Mouse (Mus musculus) heart, embryonic 15.5 days (tissue): ENCODE measurements around the gene Foxb2. TPM values are rescaled to one million over a fixed set of nuclear protein-coding genes. Genes with fewer than 3 reads are reported as not detected.
"Not testable (repeated sequence)": the region's sequence is repeated elsewhere in the genome, so short reads cannot be mapped to it uniquely, and the experiment has no call there.

Experiments used
- ATAC-seq: fragments of 200-750 bp; cut with Nextera tagmentation; replicated peaks from 2 replicates; pipeline ENCODE4 v1.8.0; 2017; ENCODE audit warnings: low read depth, moderate TSS enrichment; ENCODE audit not compliant: insufficient number of reproducible peaks, insufficient read depth, low FRiP score
- H3K27ac ChIP-seq: fragments of 300-500 bp; sonication (generic); 2 replicates; pipeline ENCODE4 v1.5.1; 2015; ENCODE audit warnings: mild to moderate bottlenecking, inconsistent platforms
- H3K27me3 ChIP-seq: fragments of 300-500 bp; sonication (generic); 2 replicates; pipeline ENCODE4 v1.6.1; 2015; ENCODE audit warnings: inconsistent platforms
- H3K36me3 ChIP-seq: fragments of 300-500 bp; sonication (generic); 2 replicates; pipeline ENCODE4 v1.6.1; 2015; ENCODE audit warnings: mild to moderate bottlenecking, inconsistent platforms
- H3K4me1 ChIP-seq: fragments of 300-500 bp; sonication (generic); replicated peaks from 2 replicates; pipeline ENCODE4 v1.6.1; 2015; ENCODE audit warnings: inconsistent platforms
- H3K4me2 ChIP-seq: fragments of 300-500 bp; sonication (generic); 2 replicates; pipeline ENCODE4 v1.6.1; 2015; ENCODE audit warnings: inconsistent platforms, mild to moderate bottlenecking, moderate library complexity
- H3K4me3 ChIP-seq: fragments of 300-500 bp; sonication (generic); 2 replicates; pipeline ENCODE4 v1.5.1; 2015; ENCODE audit warnings: mild to moderate bottlenecking, inconsistent platforms
- H3K9ac ChIP-seq: fragments of 300-500 bp; sonication (generic); 2 replicates; pipeline ENCODE4 v1.6.1; 2015; ENCODE audit warnings: mild to moderate bottlenecking, inconsistent platforms
- H3K9me3 ChIP-seq: fragments of 300-500 bp; sonication (generic); replicated peaks from 2 replicates; pipeline ENCODE4 v1.6.1; 2016; ENCODE audit warnings: inconsistent platforms
- WGBS: fragments of 180-500 bp; shearing (Covaris S2); methylation state at CpG from one replicate; pipeline ENCODE4 v1.1.7; 2015; ENCODE audit warnings: mixed read lengths; 5-methylcytosine and 5-hydroxymethylcytosine counted together
- polyA plus RNA-seq: library from polyadenylated mRNA; unstranded; fragments of >200 nt; fragmentation: Nextera tagmentation; extraction: Ambion mirVana; gene quantifications from 2 replicates; pipeline ENCODE4 v1.2.1, GENCODE M21; 2015

Gene Foxb2
- polyA plus RNA-seq, 1 experiment from 2014 or later = not detected

DNA sequence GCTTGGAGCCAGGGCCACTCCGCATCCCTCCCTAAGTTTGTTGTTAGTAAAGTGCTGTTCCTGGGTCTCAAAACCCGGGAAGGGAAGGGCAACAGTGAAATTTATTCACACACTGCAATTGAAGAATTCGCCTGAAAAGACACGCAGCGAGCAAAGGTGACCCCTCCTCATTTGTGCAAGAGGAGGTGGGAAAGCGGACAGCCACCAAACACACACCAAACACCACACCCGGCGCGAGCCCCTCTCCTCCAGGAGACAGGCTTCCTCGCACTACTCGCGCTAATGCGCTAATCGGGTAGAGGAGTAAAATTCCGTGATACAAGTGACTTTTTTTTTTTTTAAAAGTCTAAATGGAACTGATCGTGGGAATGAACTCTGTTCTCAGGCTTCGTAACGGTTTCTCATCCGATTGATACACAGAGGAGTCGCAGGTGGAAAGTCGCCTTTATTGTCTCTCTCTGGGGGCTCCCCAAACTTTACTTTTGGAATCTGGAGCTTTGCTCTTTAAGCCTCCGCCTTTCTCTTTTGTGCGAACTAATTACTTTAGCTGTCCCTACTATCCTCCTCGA, 2.3 kb downstream of the Foxb2 start:
- Histone ChIP-seq H3K4me1 (peaks cover 52% of the 10 kb centered on the region), H3K9ac (no peak overlapping the region), H3K4me2 (peak overlapping the region; percentile 85), H3K9me3 (no peaks in the 10 kb centered on the region), H3K36me3 (no peaks in the 10 kb centered on the region), H3K27ac (no peak overlapping the region), H3K27me3 (peaks cover 78% of the 10 kb centered on the region), H3K4me3 (peak overlapping the region; percentile 8; the same call in 1 of the 2 replicates)
- 2% methylated on average over 24 of the region's 24 CpGs for WGBS
- ATAC-seq = no peak

- H3K36me3 ChIP-seq = no peaks in the 10 kb centered on the region
- WGBS = 2% methylated on average over 28 of the region's 28 CpGs
- no peak overlapping the region for H3K9ac ChIP-seq
- peak overlapping the region; percentile 8; the same call in 1 of the 2 replicates for H3K4me3 ChIP-seq
- no peaks in the 10 kb centered on the region for H3K9me3 ChIP-seq
- no peak overlapping the region for H3K27ac ChIP-seq
- no peak for ATAC-seq
- H3K4me2 ChIP-seq = 0 out of 2 replicates have a peak overlapping the region, but pooled peaks have one; percentile 85
- H3K27me3 ChIP-seq = peaks cover 72% of the 10 kb centered on the region
- H3K4me1 ChIP-seq = peaks cover 46% of the 10 kb centered on the region
These were observed 3.0 kb downstream of the Foxb2 start for GRCm38 (mm10) chr19:16870501-16871191.

DNA sequence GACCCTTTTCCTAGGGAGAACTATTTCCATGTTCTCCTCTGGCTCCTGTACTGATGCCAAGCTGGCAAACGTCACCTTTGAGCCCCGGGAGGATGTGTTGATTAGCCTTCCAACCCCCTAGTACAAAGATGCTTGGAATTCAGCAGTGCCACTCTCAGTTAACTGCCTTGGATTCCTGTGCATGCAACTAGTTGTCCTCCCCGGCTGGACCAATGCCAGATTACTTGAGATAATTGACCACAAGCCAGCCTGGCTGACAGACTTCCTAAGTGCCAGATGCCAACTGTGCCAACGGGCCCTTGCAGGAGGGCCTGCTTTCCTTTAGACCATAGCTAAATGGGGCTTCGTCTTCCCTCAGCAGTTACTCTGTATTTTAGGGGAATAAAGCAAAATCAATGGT, 5.1 kb downstream of the Foxb2 start:
- ATAC-seq = 0 out of 2 replicates have a peak, but pooled peaks have one; percentile 63
- Histone ChIP-seq H3K27ac (no peak overlapping the region), H3K36me3 (no peaks in the 10 kb centered on the region), H3K9me3 (no peaks in the 10 kb centered on the region), H3K27me3 (peaks cover 54% of the 10 kb centered on the region), H3K4me2 (peak overlapping the region; percentile 12; the same call in 1 of the 2 replicates), H3K4me1 (peaks cover 31% of the 10 kb centered on the region), H3K9ac (no peak overlapping the region), H3K4me3 (no peak overlapping the region)
- WGBS = 11% methylated on average over 5 of the region's 5 CpGs

- peaks cover 2% of the 10 kb centered on the region; the same call in 1 of the 2 replicates for H3K27me3 ChIP-seq
- no peaks in the 10 kb centered on the region for H3K9me3 ChIP-seq
- H3K27ac ChIP-seq = no peak overlapping the region
- no peaks in the 10 kb centered on the region for H3K4me1 ChIP-seq
- H3K36me3 ChIP-seq = no peaks in the 10 kb centered on the region
- no peak overlapping the region for H3K4me2 ChIP-seq
- no peak for ATAC-seq
- H3K4me3 ChIP-seq = no peak overlapping the region
- H3K9ac ChIP-seq = no peak overlapping the region
- WGBS = 53% methylated on average over 4 of the region's 4 CpGs
These were observed 15.0 kb downstream of the Foxb2 start for GRCm38 (mm10) chr19:16858646-16859045.

- H3K27me3 ChIP-seq = no peaks in the 10 kb centered on the region
- no peak overlapping the region for H3K4me2 ChIP-seq
- H3K4me1 ChIP-seq = no peaks in the 10 kb centered on the region
- no peaks in the 10 kb centered on the region for H3K36me3 ChIP-seq
- H3K4me3 ChIP-seq = no peak overlapping the region
- no peaks in the 10 kb centered on the region for H3K9me3 ChIP-seq
- H3K9ac ChIP-seq = no peak overlapping the region
- no peak overlapping the region for H3K27ac ChIP-seq
- 65% methylated on average over 5 of the region's 5 CpGs for WGBS
- no peak for ATAC-seq
These were observed 16.9 kb downstream of the Foxb2 start for GRCm38 (mm10) chr19:16856752-16857151.

GRCm38 (mm10) chr19:16844091-16844490, 29.5 kb downstream of the Foxb2 start:
- not testable (repeated sequence) for H3K4me2 ChIP-seq, ATAC-seq, H3K4me3 ChIP-seq, H3K9ac ChIP-seq, H3K27ac ChIP-seq, H3K9me3 ChIP-seq, H3K4me1 ChIP-seq, H3K36me3 ChIP-seq, H3K27me3 ChIP-seq
- WGBS = 93% methylated on average over 2 of the region's 2 CpGs

DNA sequence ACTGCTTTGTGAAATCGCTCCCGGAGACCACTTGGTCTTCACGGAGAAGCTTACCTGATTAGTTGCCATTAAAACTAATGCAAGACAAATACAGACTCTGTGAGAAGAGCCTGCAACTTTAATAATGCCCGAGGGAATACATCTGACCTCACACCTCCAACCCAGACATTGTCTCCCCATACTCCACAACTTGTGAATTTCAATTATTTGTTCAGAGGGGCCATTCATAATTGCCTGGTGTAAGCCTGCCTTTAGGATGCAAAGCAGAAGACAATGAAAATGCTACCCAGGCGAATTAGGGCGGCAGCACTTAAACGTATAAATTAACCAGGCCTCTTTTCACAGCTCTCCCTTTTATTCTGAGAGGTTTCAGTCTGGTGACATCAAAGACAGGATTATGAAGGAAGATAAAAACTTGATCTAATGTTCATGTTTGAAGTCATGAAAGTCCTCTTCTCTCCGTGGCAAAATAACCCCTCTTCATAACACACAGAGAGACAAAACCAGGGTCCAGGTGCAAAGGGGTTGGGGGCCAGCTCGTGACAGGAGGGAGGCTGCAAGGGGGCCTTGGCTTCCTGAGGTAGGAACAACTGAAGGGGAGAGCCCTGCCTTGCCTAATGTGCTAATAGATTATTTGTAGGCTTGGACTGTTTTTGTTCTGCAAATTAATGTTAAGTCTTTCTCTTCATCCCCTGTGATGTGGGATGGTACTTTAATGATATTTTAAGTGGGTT, 31.9 kb downstream of the Foxb2 start:
- H3K27ac ChIP-seq = no peak overlapping the region
- 48% methylated on average over 9 of the region's 9 CpGs for WGBS
- no peak for ATAC-seq
- no peaks in the 10 kb centered on the region for H3K4me1 ChIP-seq
- H3K4me2 ChIP-seq = no peak overlapping the region
- no peak overlapping the region for H3K9ac ChIP-seq
- no peaks in the 10 kb centered on the region for H3K36me3 ChIP-seq
- H3K27me3 ChIP-seq = no peaks in the 10 kb centered on the region
- H3K9me3 ChIP-seq = no peaks in the 10 kb centered on the region
- no peak overlapping the region for H3K4me3 ChIP-seq

GRCm38 (mm10) chr19:16841001-16841400, 32.6 kb downstream of the Foxb2 start:
- no peak for ATAC-seq
- no peak overlapping the region for H3K4me3 ChIP-seq
- H3K4me2 ChIP-seq = no peak overlapping the region
- no peak overlapping the region for H3K27ac ChIP-seq
- no peak overlapping the region for H3K9ac ChIP-seq
- no peaks in the 10 kb centered on the region for H3K27me3 ChIP-seq
- H3K9me3 ChIP-seq = no peaks in the 10 kb centered on the region
- H3K36me3 ChIP-seq = no peaks in the 10 kb centered on the region
- no peaks in the 10 kb centered on the region for H3K4me1 ChIP-seq
- WGBS = 83% methylated on average over 8 of the region's 8 CpGs

DNA sequence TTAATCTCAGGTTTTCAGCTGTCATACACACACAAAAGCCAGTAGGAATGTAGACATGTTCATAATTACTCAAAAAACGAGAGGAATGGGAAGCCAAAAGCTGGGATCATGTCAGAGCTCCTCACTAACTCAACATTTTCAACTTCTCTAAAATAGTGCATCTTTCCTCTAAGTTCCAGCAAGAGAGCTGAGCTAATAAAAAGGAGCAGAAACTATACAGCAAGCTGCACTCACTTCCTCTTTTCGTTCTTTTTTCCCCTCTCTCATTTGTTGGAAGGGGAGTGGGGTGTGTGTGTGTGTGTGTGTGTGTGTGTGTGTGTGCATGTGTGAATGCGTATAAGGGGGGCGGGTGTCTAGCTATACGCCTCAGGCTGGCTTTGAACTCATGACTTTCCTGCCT, 45.9 kb downstream of the Foxb2 start:
- no peak overlapping the region for H3K9ac ChIP-seq
- no peak overlapping the region for H3K4me3 ChIP-seq
- no peaks in the 10 kb centered on the region for H3K9me3 ChIP-seq
- H3K4me2 ChIP-seq = no peak overlapping the region
- H3K27ac ChIP-seq = no peak overlapping the region
- no peaks in the 10 kb centered on the region for H3K36me3 ChIP-seq
- no peaks in the 10 kb centered on the region for H3K4me1 ChIP-seq
- 69% methylated on average over 5 of the region's 5 CpGs for WGBS
- no peaks in the 10 kb centered on the region for H3K27me3 ChIP-seq
- ATAC-seq = no peak

DNA sequence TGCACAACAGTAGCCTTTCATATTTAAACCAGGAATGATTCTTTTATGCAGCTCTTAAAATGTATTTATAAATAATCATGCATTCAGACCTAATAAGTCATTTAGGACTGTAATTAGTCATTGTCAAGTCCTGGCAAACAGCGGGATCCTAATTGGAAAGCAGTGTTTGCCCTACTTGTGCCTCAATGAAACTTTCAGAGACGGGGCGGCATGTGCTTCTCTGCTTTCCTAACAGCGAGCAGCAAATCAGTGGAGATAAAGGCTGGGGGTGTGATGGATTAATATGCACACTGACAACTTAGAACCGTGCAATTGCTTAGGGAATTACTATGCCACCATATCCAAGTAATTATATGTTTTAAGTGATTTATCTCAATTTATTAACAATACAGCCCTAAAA, 48.4 kb downstream of the Foxb2 start:
- ATAC-seq = no peak
- Histone ChIP-seq H3K36me3 (no peaks in the 10 kb centered on the region), H3K4me3 (no peak overlapping the region), H3K27me3 (no peaks in the 10 kb centered on the region), H3K4me1 (no peaks in the 10 kb centered on the region), H3K9me3 (no peaks in the 10 kb centered on the region), H3K9ac (no peak overlapping the region), H3K4me2 (no peak overlapping the region), H3K27ac (no peak overlapping the region)
- WGBS = 60% methylated on average over 5 of the region's 5 CpGs
